ENCODE assay signal across 15 mouse cellular contexts in the genomic region with DNA sequence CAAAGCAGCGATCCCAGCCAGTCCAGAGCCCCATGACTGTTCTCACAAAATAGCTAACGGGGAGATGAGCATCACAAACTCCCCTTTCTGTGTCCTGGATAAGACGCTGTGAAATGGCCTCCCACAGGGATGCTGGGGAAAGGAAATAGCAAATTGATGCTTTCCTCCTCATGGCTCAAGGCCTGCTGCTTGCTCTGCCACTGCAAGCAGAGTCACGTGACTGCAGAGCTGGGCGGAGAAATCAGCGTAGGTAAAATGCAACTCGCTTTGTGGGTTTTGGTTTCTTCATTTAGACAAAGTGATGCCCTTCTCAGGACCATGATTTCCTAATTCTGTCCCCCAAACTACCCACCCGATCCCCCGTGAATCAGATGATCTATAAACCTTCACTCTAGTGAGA.
A peak's percentile ranks its signal among the peaks of the same experiment; 100 is the strongest.
DNase-seq lines count a peak whose midpoint lies in the region; ATAC-seq and TF ChIP-seq lines count a peak whose summit lies in the region.
"Had no signal": no experiment of that assay in that cellular context is flagged by ENCODE, and none has a peak within 500 bp of the region (broad histone marks: within the 10 kb centered on the region; RNA-seq: fewer than 3 reads in every experiment).

No protein-coding gene starts in this region.

- no peak overlapping the region for H3K9ac ChIP-seq in heart, embryonic 12.5 days
- H3K9ac ChIP-seq in CH12.LX (ENCODE audit: insufficient read depth, low read depth): no peak overlapping the region
- H3K9ac ChIP-seq in embryonic facial prominence, embryonic 12.5 days: no peak overlapping the region
- no peak overlapping the region for H3K9ac ChIP-seq in limb, embryonic 15.5 days
- H3K9ac ChIP-seq: embryonic facial prominence, embryonic 15.5 days; liver, embryonic 12.5 days had no signal

- in situ Hi-C loops in CH12.LX (cut with MboI; ENCODE audit: low pct_ligation_motif_present, low pct_unique_long_range_greater_than_20kb, low sequenced_read_pairs): no loop called here

- no peak overlapping the region for H3K4me3 ChIP-seq in heart, embryonic 12.5 days
- H3K4me3 ChIP-seq in CH12.LX (replicated peaks in 1 of 3; ENCODE audit: low read depth in 2 of 3, low read length in 2 of 3, poor library complexity in 1 of 3): no peak overlapping the region
- no peak overlapping the region for H3K4me3 ChIP-seq in embryonic facial prominence, embryonic 12.5 days
- H3K4me3 ChIP-seq in limb, embryonic 15.5 days: no peak overlapping the region
- H3K4me3 ChIP-seq: embryonic facial prominence, embryonic 15.5 days; liver, embryonic 12.5 days had no signal

- no peak for TF ChIP-seq EP300 in CH12.LX (IDR thresholded peaks at IDR 0.05; ENCODE audit: low read length)

- no peaks in the 10 kb centered on the region for H3K27me3 ChIP-seq in heart, embryonic 12.5 days (replicated peaks)
- H3K27me3 ChIP-seq in CH12.LX (replicated peaks): no peaks in the 10 kb centered on the region
- H3K27me3 ChIP-seq in embryonic facial prominence, embryonic 12.5 days: no peaks in the 10 kb centered on the region
- no peaks in the 10 kb centered on the region for H3K27me3 ChIP-seq in limb, embryonic 15.5 days
- H3K27me3 ChIP-seq: embryonic facial prominence, embryonic 15.5 days; liver, embryonic 12.5 days had no signal

- dilution Hi-C loops in CH12.LX (cut with MboI; ENCODE audit: extremely low pct_ligation_motif_present, extremely low pct_unique_long_range_greater_than_20kb, low sequenced_read_pairs): no loop called here

- H3K79me2 ChIP-seq in CH12.LX (replicated peaks; ENCODE audit: control insufficient read depth, extremely low read depth, insufficient read depth, poor library complexity, severe bottlenecking): no peaks in the 10 kb centered on the region

- 55% methylated on average over 9 of the region's 9 CpGs for WGBS in heart, embryonic 12.5 days
- WGBS in embryonic facial prominence, embryonic 12.5 days: 49% methylated on average over 9 of the region's 9 CpGs
- WGBS in limb, embryonic 15.5 days: 48% methylated on average over 9 of the region's 9 CpGs

- TF ChIP-seq CTCF in CH12.LX (conservative IDR thresholded peaks at IDR 0.05 in 1 of 2, IDR thresholded peaks at IDR 0.05 in 1 of 2; ENCODE audit: low read depth in 2 of 2, low read length in 2 of 2): no peak

- DNase-seq in heart, adult 11 months: peak; percentile 73
- DNase-seq in CH12.LX (ENCODE audit: extremely low read depth): no peak
- DNase-seq in cerebellum, adult 18-20 months: no peak
- no peak for DNase-seq in layer of hippocampus, adult 9-11 months
- DNase-seq: adrenal gland, adult 8-10 months; B cell, adult 2 months; cerebellum, adult 8-10 months; heart, postnatal 10 days; thymus, postnatal 4 days had no signal

- ATAC-seq in heart, embryonic 12.5 days (ENCODE audit: insufficient number of reproducible peaks, low FRiP score): no peak
- ATAC-seq in embryonic facial prominence, embryonic 12.5 days (ENCODE audit: insufficient number of reproducible peaks, insufficient read depth, low FRiP score, low TSS enrichment): no peak
- no peak for ATAC-seq in limb, embryonic 15.5 days (ENCODE audit: insufficient number of reproducible peaks, low FRiP score, low TSS enrichment, low read depth)
- ATAC-seq: liver, embryonic 12.5 days had no signal

- TF ChIP-seq POLR2A in CH12.LX (IDR thresholded peaks at IDR 0.05; ENCODE audit: low read depth, low read length): no peak

- H3K9me3 ChIP-seq in heart, embryonic 12.5 days (replicated peaks): no peaks in the 10 kb centered on the region
- no peaks in the 10 kb centered on the region for H3K9me3 ChIP-seq in CH12.LX (replicated peaks; ENCODE audit: low read length)
- H3K9me3 ChIP-seq in embryonic facial prominence, embryonic 12.5 days: no peaks in the 10 kb centered on the region
- H3K9me3 ChIP-seq in limb, embryonic 15.5 days: no peaks in the 10 kb centered on the region
- H3K9me3 ChIP-seq: embryonic facial prominence, embryonic 15.5 days; G1E; liver, embryonic 12.5 days had no signal

- H3K36me3 ChIP-seq in heart, embryonic 12.5 days: no peaks in the 10 kb centered on the region
- H3K36me3 ChIP-seq in CH12.LX (replicated peaks in 1 of 2; ENCODE audit: control insufficient read depth in 1 of 2, insufficient read depth in 1 of 2, low read length in 1 of 2): no peaks in the 10 kb centered on the region
- H3K36me3 ChIP-seq in embryonic facial prominence, embryonic 12.5 days: no peaks in the 10 kb centered on the region
- no peaks in the 10 kb centered on the region for H3K36me3 ChIP-seq in limb, embryonic 15.5 days
- H3K36me3 ChIP-seq: embryonic facial prominence, embryonic 15.5 days; G1E; liver, embryonic 12.5 days had no signal

- peaks cover 8% of the 10 kb centered on the region; the same call in 1 of the 2 replicates for H3K4me1 ChIP-seq in heart, embryonic 12.5 days (replicated peaks)
- H3K4me1 ChIP-seq in CH12.LX (ENCODE audit: control insufficient read depth in 1 of 2, insufficient read depth in 2 of 2): peaks cover 0 to 6% of the 10 kb centered on the region in 2 experiments; a peak in 1 of 4 replicates
- peaks cover 6% of the 10 kb centered on the region; the same call in 1 of the 2 replicates for H3K4me1 ChIP-seq in embryonic facial prominence, embryonic 12.5 days
- H3K4me1 ChIP-seq in limb, embryonic 15.5 days: peaks cover 5% of the 10 kb centered on the region; the same call in 1 of the 2 replicates
- H3K4me1 ChIP-seq: liver, embryonic 12.5 days had no signal

- no peak overlapping the region for H3K27ac ChIP-seq in heart, embryonic 12.5 days (ENCODE audit: poor library complexity, severe bottlenecking)
- H3K27ac ChIP-seq in CH12.LX (ENCODE audit: insufficient read depth, low read depth): no peak overlapping the region
- peak overlapping the region; percentile 37; the same call in 1 of the 2 replicates for H3K27ac ChIP-seq in embryonic facial prominence, embryonic 12.5 days
- H3K27ac ChIP-seq in limb, embryonic 15.5 days: 0 out of 2 replicates have a peak overlapping the region, but pooled peaks have one; percentile 2
- H3K27ac ChIP-seq: embryonic facial prominence, embryonic 15.5 days; liver, embryonic 12.5 days had no signal

- no peak overlapping the region for H3K4me2 ChIP-seq in heart, embryonic 12.5 days
- H3K4me2 ChIP-seq in CH12.LX (ENCODE audit: insufficient read depth, low read depth, poor library complexity, severe bottlenecking): peak overlapping the region; percentile 10; the same call in 1 of the 2 replicates
- no peak overlapping the region for H3K4me2 ChIP-seq in embryonic facial prominence, embryonic 12.5 days (replicated peaks)
- no peak overlapping the region for H3K4me2 ChIP-seq in limb, embryonic 15.5 days
- H3K4me2 ChIP-seq: embryonic facial prominence, embryonic 15.5 days; liver, embryonic 12.5 days had no signal

- no peak for TF ChIP-seq RAD21 in CH12.LX (IDR thresholded peaks at IDR 0.05; ENCODE audit: low read depth, low read length)

TF ChIP-seq in CH12.LX, 34 proteins besides CTCF, POLR2A, EP300 and RAD21:
- no peak for TF ChIP-seq ETS1 (conservative IDR thresholded peaks at IDR 0.05; ENCODE audit: low read depth, low read length)
- TF ChIP-seq JUN (IDR thresholded peaks at IDR 0.05; ENCODE audit: insufficient read depth, low read depth, low read length): no peak
- peak; percentile 60 for TF ChIP-seq BHLHE40 (IDR thresholded peaks at IDR 0.05; ENCODE audit: low read depth, low read length)
- peak; percentile 33; the same call in 1 of the 2 replicates for TF ChIP-seq MAX (IDR thresholded peaks at IDR 0.05; ENCODE audit: low read length)
- TF ChIP-seq USF2 (conservative IDR thresholded peaks at IDR 0.05; ENCODE audit: low read depth, low read length): peak; percentile 75
- peak; percentile 78 for TF ChIP-seq USF1 (IDR thresholded peaks at IDR 0.05; ENCODE audit: low read depth, low read length)

Comparison
In these comparisons a context has a peak if more than half of its experiments do, and no peak if none do; other contexts are left out.
1. H3K27ac ChIP-seq: peak in embryonic facial prominence, embryonic 12.5 days (single experiment) and limb, embryonic 15.5 days (single experiment); none in heart, embryonic 12.5 days (single experiment) and CH12.LX (single experiment).